Mouse (Mus musculus) intestine, embryonic 16.5 days (tissue): Measurements from ENCODE around the gene Tshz3. TPM values are rescaled to one million over a fixed set of nuclear protein-coding genes. Genes with fewer than 3 reads are reported as not detected.

ENCODE experiments used
- ATAC-seq: fragments of 200-750 bp; cut with Nextera tagmentation; 2 replicates; pipeline ENCODE4 v1.8.0; 2017; ENCODE audit warnings: moderate TSS enrichment, moderate library complexity
- H3K27ac ChIP-seq: fragments of 300-500 bp; sonication (generic); 2 replicates; pipeline ENCODE4 v1.5.1; 2014; ENCODE audit warnings: mild to moderate bottlenecking, low read length
- H3K27me3 ChIP-seq: fragments of 300-500 bp; sonication (generic); replicated peaks from 2 replicates; pipeline ENCODE4 v1.6.1; 2014; ENCODE audit warnings: low read length, control low read depth, mixed read lengths; ENCODE audit not compliant: control insufficient read depth, insufficient read depth
- H3K36me3 ChIP-seq: fragments of 300-500 bp; sonication (generic); 2 replicates; pipeline ENCODE4 v1.6.1; 2014; ENCODE audit warnings: low read length, control low read depth; ENCODE audit not compliant: control insufficient read depth, insufficient read depth
- H3K4me1 ChIP-seq: fragments of 300-500 bp; sonication (generic); 2 replicates; pipeline ENCODE4 v1.6.1; 2014; ENCODE audit warnings: low read length, control low read depth, mixed read lengths; ENCODE audit not compliant: control insufficient read depth, insufficient read depth
- H3K4me2 ChIP-seq: fragments of 300-500 bp; sonication (generic); 2 replicates; pipeline ENCODE4 v1.6.1; 2014; ENCODE audit warnings: low read depth, low read length, control low read depth
- H3K4me3 ChIP-seq: fragments of 300-500 bp; sonication (generic); 2 replicates; pipeline ENCODE4 v1.5.1; 2014; ENCODE audit warnings: mild to moderate bottlenecking, low read length
- H3K9ac ChIP-seq: fragments of 300-500 bp; sonication (generic); 2 replicates; pipeline ENCODE4 v1.6.1; 2014; ENCODE audit warnings: low read depth, low read length
- H3K9me3 ChIP-seq: fragments of 300-500 bp; sonication (generic); 2 replicates; pipeline ENCODE4 v1.6.1; 2016; ENCODE audit warnings: low read length, control low read depth; ENCODE audit not compliant: control insufficient read depth
- WGBS: fragments of 180-500 bp; shearing (Covaris S2); extraction: QIAGEN DNeasy Blood & Tissue Kit; methylation state at CpG from one replicate; pipeline ENCODE4 v1.1.7; 2014; 5-methylcytosine and 5-hydroxymethylcytosine counted together
- polyA plus RNA-seq: library from polyadenylated mRNA; unstranded; fragments of >200 nt; fragmentation: Nextera tagmentation; extraction: Ambion mirVana; gene quantifications from 2 replicates; pipeline ENCODE4 v1.2.1, GENCODE M21; 2015

Tshz3 gene
- polyA plus RNA-seq, 1 experiment from 2014 or later = 10.4 TPM

GRCm38 (mm10) chr7:36707681-36708350 is 9.9 kb downstream of the Tshz3 start:
- Histone ChIP-seq H3K27ac (peak overlapping the region; percentile 65), H3K4me2 (peak overlapping the region; percentile 54), H3K4me1 (peaks cover 21% of the 10 kb centered on the region), H3K36me3 (no peaks in the 10 kb centered on the region), H3K4me3 (peak overlapping the region; percentile 10), H3K27me3 (no peaks in the 10 kb centered on the region), H3K9ac (peak overlapping the region; percentile 53), H3K9me3 (no peaks in the 10 kb centered on the region)
- peak; percentile 76 for ATAC-seq
- whole genome bisulfite sequencing = 17% methylated on average over 17 of the region's 17 CpGs

- Histone ChIP-seq H3K27me3 (no peaks in the 10 kb centered on the region), H3K4me2 (peak overlapping the region; percentile 54; the same call in 1 of the 2 replicates), H3K36me3 (no peaks in the 10 kb centered on the region), H3K4me1 (peaks cover 21% of the 10 kb centered on the region), H3K4me3 (peak overlapping the region; percentile 10; the same call in 1 of the 2 replicates), H3K9me3 (no peaks in the 10 kb centered on the region), H3K9ac (peak overlapping the region; percentile 53; the same call in 1 of the 2 replicates), H3K27ac (peak overlapping the region; percentile 65)
- WGBS = 26% methylated on average over 3 of the region's 3 CpGs
- no peak for ATAC-seq
These were observed 10.9 kb downstream of the Tshz3 start for GRCm38 (mm10) chr7:36708823-36709222.

GRCm38 (mm10) chr7:36709239-36709638 is 11.3 kb downstream of the Tshz3 start:
- no peaks in the 10 kb centered on the region for H3K27me3 ChIP-seq
- no peak overlapping the region; the same call in 1 of the 2 replicates for H3K9ac ChIP-seq
- no peak overlapping the region for H3K4me2 ChIP-seq
- no peaks in the 10 kb centered on the region for H3K9me3 ChIP-seq
- H3K4me3 ChIP-seq = no peak overlapping the region
- H3K27ac ChIP-seq = peak overlapping the region; percentile 48
- 18% methylated on average over 2 of the region's 2 CpGs for WGBS
- ATAC-seq = peak; percentile 68
- H3K36me3 ChIP-seq = no peaks in the 10 kb centered on the region
- H3K4me1 ChIP-seq = peaks cover 21% of the 10 kb centered on the region

- 26% methylated on average over 12 of the region's 12 CpGs for WGBS
- Histone ChIP-seq H3K36me3 (no peaks in the 10 kb centered on the region), H3K9me3 (no peaks in the 10 kb centered on the region), H3K9ac (0 out of 2 replicates have a peak overlapping the region, but pooled peaks have one; percentile 14), H3K4me2 (peak overlapping the region; percentile 25; the same call in 1 of the 2 replicates), H3K27me3 (no peaks in the 10 kb centered on the region), H3K4me1 (peaks cover 21% of the 10 kb centered on the region), H3K27ac (no peak overlapping the region), H3K4me3 (no peak overlapping the region)
- ATAC-seq = no peak
These were observed 12.1 kb downstream of the Tshz3 start for GRCm38 (mm10) chr7:36709974-36710373.

- Histone ChIP-seq H3K27me3 (no peaks in the 10 kb centered on the region), H3K4me2 (peak overlapping the region; percentile 25; the same call in 1 of the 2 replicates), H3K4me3 (no peak overlapping the region), H3K27ac (no peak overlapping the region), H3K4me1 (peaks cover 21% of the 10 kb centered on the region), H3K9me3 (no peaks in the 10 kb centered on the region), H3K36me3 (no peaks in the 10 kb centered on the region), H3K9ac (0 out of 2 replicates have a peak overlapping the region, but pooled peaks have one; percentile 14)
- ATAC-seq = no peak
- WGBS = 34% methylated on average over 6 of the region's 6 CpGs
These were observed 12.5 kb downstream of the Tshz3 start for GRCm38 (mm10) chr7:36710387-36710786.

GRCm38 (mm10) chr7:36711766-36712165 is 13.8 kb downstream of the Tshz3 start:
- no peak overlapping the region for H3K9ac ChIP-seq
- no peak overlapping the region for H3K4me3 ChIP-seq
- no peak overlapping the region for H3K4me2 ChIP-seq
- 72% methylated on average over 2 of the region's 2 CpGs for WGBS
- no peak for ATAC-seq
- no peaks in the 10 kb centered on the region for H3K9me3 ChIP-seq
- no peaks in the 10 kb centered on the region for H3K36me3 ChIP-seq
- H3K27ac ChIP-seq = no peak overlapping the region
- no peaks in the 10 kb centered on the region for H3K27me3 ChIP-seq
- H3K4me1 ChIP-seq = peaks cover 19% of the 10 kb centered on the region

GRCm38 (mm10) chr7:36714323-36714722 is 16.4 kb downstream of the Tshz3 start:
- H3K27ac ChIP-seq = no peak overlapping the region
- no peak overlapping the region for H3K9ac ChIP-seq
- 75% methylated on average over 7 of the region's 7 CpGs for WGBS
- peaks cover 17% of the 10 kb centered on the region for H3K4me1 ChIP-seq
- no peak overlapping the region for H3K4me2 ChIP-seq
- no peak overlapping the region for H3K4me3 ChIP-seq
- no peaks in the 10 kb centered on the region for H3K9me3 ChIP-seq
- H3K36me3 ChIP-seq = no peaks in the 10 kb centered on the region
- H3K27me3 ChIP-seq = no peaks in the 10 kb centered on the region
- no peak for ATAC-seq

GRCm38 (mm10) chr7:36717192-36717591 is 19.3 kb downstream of the Tshz3 start:
- Histone ChIP-seq H3K4me2 (no peak overlapping the region), H3K36me3 (no peaks in the 10 kb centered on the region), H3K27ac (no peak overlapping the region), H3K4me1 (peaks cover 6% of the 10 kb centered on the region; the same call in 1 of the 2 replicates), H3K9ac (no peak overlapping the region), H3K27me3 (no peaks in the 10 kb centered on the region), H3K4me3 (no peak overlapping the region), H3K9me3 (no peaks in the 10 kb centered on the region)
- ATAC-seq = no peak
- 44% methylated on average over 6 of the region's 6 CpGs for WGBS

GRCm38 (mm10) chr7:36720830-36721229 is 22.9 kb downstream of the Tshz3 start:
- no peaks in the 10 kb centered on the region for H3K36me3 ChIP-seq
- H3K4me2 ChIP-seq = no peak overlapping the region
- peak; percentile 77 for ATAC-seq
- no peak overlapping the region for H3K4me3 ChIP-seq
- WGBS = 36% methylated on average over 9 of the region's 9 CpGs
- no peak overlapping the region for H3K9ac ChIP-seq
- H3K4me1 ChIP-seq = peaks cover 6% of the 10 kb centered on the region; the same call in 1 of the 2 replicates
- H3K27ac ChIP-seq = no peak overlapping the region
- no peaks in the 10 kb centered on the region for H3K27me3 ChIP-seq
- H3K9me3 ChIP-seq = no peaks in the 10 kb centered on the region
